42 mouse cellular contexts compared by ENCODE assay signal in genomic region chr14:122020567-122020966, GRCm38 (mm10). TPM values are rescaled to one million over a fixed set of nuclear protein-coding genes. Genes with fewer than 3 reads are reported as not detected.
"Had no signal": no experiment of that assay in that cellular context is flagged by ENCODE, and none has a peak within 500 bp of the region (broad histone marks: within the 10 kb centered on the region; RNA-seq: fewer than 3 reads in every experiment).

No protein-coding gene starts in this region.

- DNase-seq: gastrocnemius, postnatal 14 days; gastrocnemius, postnatal 36 days; heart, adult 18-20 months; heart, postnatal 10 days; kidney, adult 11 months; kidney, adult 2 months; kidney, adult 9 months; kidney, postnatal 10 days; kidney, postnatal 25 days; layer of hippocampus, adult 9-11 months; layer of hippocampus, postnatal 36 days; left cerebral cortex, postnatal 4 days; lung, adult 18-20 months had no signal

- H3K9me3 ChIP-seq: heart, embryonic 10.5 days; heart, embryonic 12.5 days; limb, embryonic 13.5 days; limb, embryonic 15.5 days; liver, embryonic 12.5 days had no signal

- H3K9ac ChIP-seq: heart, embryonic 12.5 days; hindbrain, embryonic 14.5 days; limb, embryonic 13.5 days; limb, embryonic 15.5 days; liver, embryonic 12.5 days; liver, embryonic 14.5 days had no signal

- H3K27me3 ChIP-seq: heart, embryonic 12.5 days; limb, embryonic 13.5 days; limb, embryonic 15.5 days; liver, embryonic 12.5 days had no signal

- ATAC-seq: hindbrain, embryonic 16.5 days; liver, embryonic 12.5 days had no signal

- H3K4me2 ChIP-seq: heart, embryonic 12.5 days; hindbrain, embryonic 14.5 days; limb, embryonic 13.5 days; limb, embryonic 15.5 days; liver, embryonic 12.5 days had no signal

- H3K4me3 ChIP-seq: heart, embryonic 10.5 days; heart, embryonic 12.5 days; limb, embryonic 13.5 days; limb, embryonic 15.5 days; liver, embryonic 12.5 days had no signal

- H3K27ac ChIP-seq: heart, embryonic 10.5 days; hindbrain, embryonic 14.5 days; limb, embryonic 13.5 days; limb, embryonic 15.5 days; liver, embryonic 12.5 days; liver, embryonic 14.5 days had no signal

RNA-seq across cellular contexts. Expression of gene Timm8a2, which starts 13.9 kb away (rescaled TPM):
- total RNA-seq: gastrocnemius, adult 18-20 months; gastrocnemius, adult 8-10 months; gastrocnemius, postnatal 14 days; gastrocnemius, postnatal 36 days; heart, adult 18-20 months; heart, adult 8-10 months; heart, postnatal 10 days; heart, postnatal 25 days; hematopoietic stem cell, adult 5-6 weeks; layer of hippocampus, adult 18-20 months; layer of hippocampus, adult 8-10 months; layer of hippocampus, postnatal 14 days; left cerebral cortex, adult 18-20 months; left cerebral cortex, postnatal 25 days; liver, adult 2 months had no signal
- polyA plus RNA-seq: gonadal fat pad, adult 2 months; heart, embryonic 10.5 days; heart, embryonic 12.5 days; heart, embryonic 14.5 days; heart, embryonic 16.5 days; hindbrain, embryonic 11.5 days; hindbrain, embryonic 14.5 days; hindbrain, embryonic 16.5 days; intestine, embryonic 14.5 days; intestine, embryonic 16.5 days; kidney, adult 2 months; kidney, embryonic 16.5 days; large intestine, adult 2 months; limb, embryonic 11.5 days; limb, embryonic 13.5 days; limb, embryonic 15.5 days; liver, adult 2 months; liver, embryonic 12.5 days; liver, embryonic 14.5 days; liver, embryonic 16.5 days had no signal
